ENCODE assay signal across 29 mouse cellular contexts in the genomic region with DNA sequence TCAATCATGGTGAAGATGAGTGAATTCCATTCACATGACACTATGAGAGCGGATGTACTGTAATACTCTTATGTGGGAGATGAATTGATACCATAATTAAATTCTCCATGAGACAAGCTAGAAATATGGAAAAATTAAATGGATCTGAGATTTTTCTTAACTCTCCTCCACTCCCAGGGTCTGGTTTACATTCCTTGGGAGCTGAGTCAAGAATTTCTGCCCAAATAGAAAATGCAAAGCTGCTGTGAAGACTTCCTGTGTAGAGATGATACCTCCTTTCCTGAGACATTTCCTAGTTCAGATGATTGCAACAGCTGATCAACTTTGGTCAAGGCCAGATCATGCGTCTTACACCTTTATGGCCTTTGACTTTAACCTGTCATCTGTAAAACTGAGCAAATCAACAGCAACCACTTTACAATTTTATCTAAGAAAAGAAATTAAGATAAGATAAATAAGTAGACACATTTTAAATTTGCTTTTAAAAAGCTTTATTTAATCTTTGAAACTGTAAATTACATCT. TPM values are rescaled to one million over a fixed set of nuclear protein-coding genes. Genes with fewer than 3 reads are reported as not detected.
DNase-seq lines count a peak whose midpoint lies in the region; TF ChIP-seq lines count a peak whose summit lies in the region.
"Had no signal": no experiment of that assay in that cellular context is flagged by ENCODE, and none has a peak within 500 bp of the region (broad histone marks: within the 10 kb centered on the region; RNA-seq: fewer than 3 reads in every experiment).

No protein-coding gene starts in this region.

- H3K27me3 ChIP-seq in C2C12 (ENCODE audit: control insufficient read depth, insufficient read depth, insufficient read length) = no peaks in the 10 kb centered on the region
- H3K27me3 ChIP-seq: embryonic facial prominence, embryonic 12.5 days; forebrain, embryonic 12.5 days; Patski had no signal

- H3K4me1 ChIP-seq in embryonic fibroblast, embryonic 13.5 days (ENCODE audit: control insufficient read depth, insufficient read depth, low read length) = peaks cover 5% of the 10 kb centered on the region
- H3K4me1 ChIP-seq: embryonic facial prominence, embryonic 10.5 days; embryonic facial prominence, embryonic 12.5 days; forebrain, embryonic 10.5 days; forebrain, embryonic 12.5 days had no signal

- no peak overlapping the region for H3ac ChIP-seq in C2C12 (ENCODE audit: control insufficient read depth, insufficient read length, low read depth)

- no peaks in the 10 kb centered on the region for H3K79me2 ChIP-seq in C2C12 (ENCODE audit: control insufficient read depth, insufficient read depth)

- peak; percentile 83 for DNase-seq in 3T3-L1 (ENCODE audit: low read depth, low spot score)
- DNase-seq in layer of hippocampus, postnatal 25 days (ENCODE audit: extremely low spot score in 1 of 2, low spot score in 1 of 2) = no peak
- DNase-seq in ovary, postnatal 10 days (ENCODE audit: low spot score) = no peak
- DNase-seq in spleen, postnatal 4 days (ENCODE audit: low spot score in 2 of 2) = no peak
- DNase-seq: adrenal gland, adult 8-10 months; adrenal gland, postnatal 14 days; adrenal gland, postnatal 36 days; B cell, adult 2 months; cerebellum, adult 11-12 months; cerebellum, adult 2 months; cerebellum, adult 9-10 months; cerebellum, postnatal 10 days; cerebellum, postnatal 25 days had no signal

- H3K79me3 ChIP-seq in C2C12 (ENCODE audit: low read depth) = no peaks in the 10 kb centered on the region

- peak overlapping the region; percentile 95 for H3K27ac ChIP-seq in embryonic fibroblast, embryonic 13.5 days (ENCODE audit: insufficient read depth, low read length)
- H3K27ac ChIP-seq: embryonic facial prominence, embryonic 10.5 days; embryonic facial prominence, embryonic 12.5 days; forebrain, embryonic 10.5 days; forebrain, embryonic 12.5 days had no signal

- TF ChIP-seq POLR2A in embryonic fibroblast, embryonic 13.5 days (IDR thresholded peaks at IDR 0.05; ENCODE audit: low read depth, low read length) = no peak

- H3K36me3 ChIP-seq in C2C12 (ENCODE audit: control insufficient read depth, insufficient read depth) = no peaks in the 10 kb centered on the region
- H3K36me3 ChIP-seq: embryonic facial prominence, embryonic 10.5 days; embryonic facial prominence, embryonic 12.5 days; forebrain, embryonic 10.5 days; forebrain, embryonic 12.5 days had no signal

- H3K4me3 ChIP-seq in C2C12 (ENCODE audit: insufficient read depth, poor library complexity, severe bottlenecking) = no peak overlapping the region
- no peak overlapping the region for H3K4me3 ChIP-seq in embryonic fibroblast, embryonic 13.5 days (ENCODE audit: insufficient read depth, low read length)
- H3K4me3 ChIP-seq: embryonic facial prominence, embryonic 10.5 days; embryonic facial prominence, embryonic 12.5 days; erythroblast, embryonic 14.5 days; forebrain, embryonic 10.5 days; forebrain, embryonic 12.5 days had no signal

- TF ChIP-seq CTCF in C2C12 (IDR thresholded peaks at IDR 0.05; ENCODE audit: control insufficient read depth, insufficient read depth, insufficient read length) = no peak
- TF ChIP-seq CTCF in embryonic fibroblast, embryonic 13.5 days (IDR thresholded peaks at IDR 0.05; ENCODE audit: borderline replicate concordance, insufficient read depth, low read length) = no peak

TF ChIP-seq in C2C12, 6 proteins besides CTCF, POLR2A, EP300 and RAD21:
- TF ChIP-seq USF1 (IDR thresholded peaks at IDR 0.05; ENCODE audit: low read depth) (no peak), MYOD1 (IDR thresholded peaks at IDR 0.05; ENCODE audit: control insufficient read depth, insufficient read length, low read depth) (peak; percentile 50), MAX (IDR thresholded peaks at IDR 0.05) (no peak), MYOG (IDR thresholded peaks at IDR 0.05; ENCODE audit: control insufficient read depth, extremely low read depth, insufficient read length) (no peak), FOSL1 (IDR thresholded peaks at IDR 0.05; ENCODE audit: insufficient read depth, low read length, poor library complexity, severe bottlenecking) (peak; percentile 35), CEBPB (IDR thresholded peaks at IDR 0.05; ENCODE audit: low read depth) (peak; percentile 55)

RNA-seq across cellular contexts. Expression of a gene that starts 18.8 kb away (rescaled TPM):
- 0.01 TPM for polyA plus RNA-seq in C2C12 (2012; fragmentation: generic; extraction: Trizol)
- not detected in 2 replicates for polyA plus RNA-seq in embryonic fibroblast, embryonic 13.5 days (2011; ENCODE audit: insufficient read length, low read depth, missing spikeins)
- total RNA-seq in layer of hippocampus, postnatal 25 days (2021) = not detected
- total RNA-seq: adrenal gland, adult 18-20 months; adrenal gland, adult 8-10 months; adrenal gland, postnatal 14 days; adrenal gland, postnatal 36 days; ES-E14; MEL had no signal
- polyA plus RNA-seq: cerebellum, adult 2 months; cortical plate, adult 2 months; embryonic facial prominence, embryonic 10.5 days; embryonic facial prominence, embryonic 12.5 days; embryonic facial prominence, embryonic 14.5 days; erythroblast, embryonic 14.5 days; forebrain, embryonic 10.5 days; forebrain, embryonic 12.5 days; forebrain, embryonic 14.5 days; forebrain, embryonic 16.5 days; Patski had no signal

RNA-seq across cellular contexts. Expression of a gene that starts 31.4 kb away (rescaled TPM):
- not detected for polyA plus RNA-seq in C2C12 (2012; fragmentation: generic; extraction: Trizol)
- polyA plus RNA-seq in embryonic fibroblast, embryonic 13.5 days (2011; ENCODE audit: insufficient read length, low read depth, missing spikeins) = not detected in 2 replicates
- not detected for total RNA-seq in layer of hippocampus, postnatal 25 days (2021)
- total RNA-seq: adrenal gland, adult 18-20 months; adrenal gland, adult 8-10 months; adrenal gland, postnatal 14 days; adrenal gland, postnatal 36 days; ES-E14; MEL had no signal
- polyA plus RNA-seq: activated CD4-positive, CD25-positive, alpha-beta regulatory T cell, adult 4 months; cerebellum, adult 2 months; cortical plate, adult 2 months; embryonic facial prominence, embryonic 10.5 days; embryonic facial prominence, embryonic 12.5 days; embryonic facial prominence, embryonic 14.5 days; erythroblast, embryonic 14.5 days; forebrain, embryonic 10.5 days; forebrain, embryonic 12.5 days; forebrain, embryonic 14.5 days; forebrain, embryonic 16.5 days; Patski had no signal
